Mouse (Mus musculus): ENCODE measurements around the gene Scaf4. TPM values are rescaled to one million over a fixed set of nuclear protein-coding genes. Genes with fewer than 3 reads are reported as not detected.
A peak's percentile ranks its signal among the peaks of the same experiment; 100 is the strongest.
"Not testable (repeated sequence)": the region's sequence is repeated elsewhere in the genome, so short reads cannot be mapped to it uniquely, and the experiment has no call there.

Gene Scaf4
- polyA plus RNA-seq, 1 experiment from 2014 or later = 15.5 TPM

GRCm38 (mm10) chr16:90261791-90262190 lies 22.5 kb downstream of the Scaf4 start:
- Histone ChIP-seq H3K27ac (no peak overlapping the region), H3K9me3 (replicated peaks) (no peaks in the 10 kb centered on the region), H3K27me3 (no peaks in the 10 kb centered on the region), H3K36me3 (peaks cover 30% of the 10 kb centered on the region), H3K4me2 (no peak overlapping the region), H3K9ac (no peak overlapping the region), H3K4me3 (no peak overlapping the region), H3K4me1 (replicated peaks) (peaks cover 17% of the 10 kb centered on the region)
- 95% methylated on average over 2 of the region's 2 CpGs for WGBS
- no peak for ATAC-seq (replicated peaks; ENCODE audit: insufficient number of reproducible peaks, insufficient read depth, low FRiP score, low read depth)

- Histone ChIP-seq H3K27me3 (no peaks in the 10 kb centered on the region), H3K27ac (no peak overlapping the region)
- 53% methylated on average over 4 of the region's 4 CpGs for WGBS
Observed at GRCm38 (mm10) chr16:90260097-90260496, 24.2 kb downstream of the Scaf4 start.

GRCm38 (mm10) chr16:90259623-90260022 lies 24.7 kb downstream of the Scaf4 start:
- H3K4me2 ChIP-seq = no peak overlapping the region
- no peak overlapping the region for H3K9ac ChIP-seq
- H3K9me3 ChIP-seq (replicated peaks) = no peaks in the 10 kb centered on the region
- no peak overlapping the region for H3K27ac ChIP-seq
- no peaks in the 10 kb centered on the region for H3K27me3 ChIP-seq
- ATAC-seq (replicated peaks; ENCODE audit: insufficient number of reproducible peaks, insufficient read depth, low FRiP score, low read depth) = no peak
- no peak overlapping the region for H3K4me3 ChIP-seq
- H3K4me1 ChIP-seq (replicated peaks) = peaks cover 3% of the 10 kb centered on the region
- WGBS = 78% methylated on average over 5 of the region's 5 CpGs
- peaks cover 39% of the 10 kb centered on the region for H3K36me3 ChIP-seq

More at GRCm38 (mm10) chr16:90260097-90260496, 24.2 kb downstream of the Scaf4 start:
- Histone ChIP-seq H3K4me1 (replicated peaks) (peaks cover 5% of the 10 kb centered on the region), H3K4me2 (no peak overlapping the region), H3K36me3 (peaks cover 39% of the 10 kb centered on the region), H3K9ac (no peak overlapping the region), H3K9me3 (replicated peaks) (no peaks in the 10 kb centered on the region), H3K4me3 (no peak overlapping the region)
- ATAC-seq (replicated peaks; ENCODE audit: insufficient number of reproducible peaks, insufficient read depth, low FRiP score, low read depth) = no peak

- Histone ChIP-seq H3K4me3 (no peak overlapping the region), H3K27me3 (no peaks in the 10 kb centered on the region), H3K36me3 (peaks cover 43% of the 10 kb centered on the region), H3K4me1 (replicated peaks) (peaks cover 2% of the 10 kb centered on the region), H3K9ac (no peak overlapping the region), H3K9me3 (replicated peaks) (no peaks in the 10 kb centered on the region), H3K27ac (no peak overlapping the region), H3K4me2 (no peak overlapping the region)
- ATAC-seq (replicated peaks; ENCODE audit: insufficient number of reproducible peaks, insufficient read depth, low FRiP score, low read depth) = no peak
- 86% methylated on average over 7 of the region's 7 CpGs for WGBS
Observed at GRCm38 (mm10) chr16:90258950-90259349, 25.4 kb downstream of the Scaf4 start.

- no peak overlapping the region for H3K4me3 ChIP-seq
- 93% methylated on average over 2 of the region's 2 CpGs for WGBS
- H3K27ac ChIP-seq = no peak overlapping the region
- H3K9ac ChIP-seq = no peak overlapping the region
- H3K27me3 ChIP-seq = no peaks in the 10 kb centered on the region
- ATAC-seq (replicated peaks; ENCODE audit: insufficient number of reproducible peaks, insufficient read depth, low FRiP score, low read depth) = no peak
- H3K4me1 ChIP-seq (replicated peaks) = no peaks in the 10 kb centered on the region
- no peaks in the 10 kb centered on the region for H3K9me3 ChIP-seq (replicated peaks)
- H3K4me2 ChIP-seq = no peak overlapping the region
- peaks cover 70% of the 10 kb centered on the region for H3K36me3 ChIP-seq
Observed at GRCm38 (mm10) chr16:90252521-90252920, 31.8 kb downstream of the Scaf4 start.

- not testable (repeated sequence) for H3K4me3 ChIP-seq; H3K4me2 ChIP-seq; H3K9me3 ChIP-seq (replicated peaks); H3K9ac ChIP-seq; H3K4me1 ChIP-seq (replicated peaks); ATAC-seq (replicated peaks; ENCODE audit: insufficient number of reproducible peaks, insufficient read depth, low FRiP score, low read depth); H3K27me3 ChIP-seq; H3K27ac ChIP-seq
- peaks cover 69% of the 10 kb centered on the region for H3K36me3 ChIP-seq
- WGBS = 89% methylated on average over 3 of the region's 3 CpGs
Observed at GRCm38 (mm10) chr16:90251256-90251655, 33.0 kb downstream of the Scaf4 start.

- no peak for ATAC-seq (replicated peaks; ENCODE audit: insufficient number of reproducible peaks, insufficient read depth, low FRiP score, low read depth)
- H3K4me3 ChIP-seq = no peak overlapping the region
- 89% methylated on average over 7 of the region's 7 CpGs for WGBS
- no peaks in the 10 kb centered on the region for H3K4me1 ChIP-seq (replicated peaks)
- no peaks in the 10 kb centered on the region for H3K9me3 ChIP-seq (replicated peaks)
- no peaks in the 10 kb centered on the region for H3K27me3 ChIP-seq
- no peak overlapping the region for H3K27ac ChIP-seq
- no peak overlapping the region for H3K4me2 ChIP-seq
- peaks cover 73% of the 10 kb centered on the region for H3K36me3 ChIP-seq
- H3K9ac ChIP-seq = no peak overlapping the region
Observed at GRCm38 (mm10) chr16:90250099-90250498, 34.2 kb downstream of the Scaf4 start.

GRCm38 (mm10) chr16:90242426-90243304 lies 41.6 kb downstream of the Scaf4 start:
- ATAC-seq (replicated peaks; ENCODE audit: insufficient number of reproducible peaks, insufficient read depth, low FRiP score, low read depth) = no peak
- H3K4me3 ChIP-seq = no peak overlapping the region
- H3K4me2 ChIP-seq = no peak overlapping the region
- H3K27ac ChIP-seq = no peak overlapping the region
- no peaks in the 10 kb centered on the region for H3K27me3 ChIP-seq
- H3K9ac ChIP-seq = no peak overlapping the region
- no peaks in the 10 kb centered on the region for H3K9me3 ChIP-seq (replicated peaks)
- 0 out of 2 replicates have a peak, but pooled peaks cover 3% of the 10 kb centered on the region for H3K4me1 ChIP-seq (replicated peaks)
- H3K36me3 ChIP-seq = peaks cover 78% of the 10 kb centered on the region
- 72% methylated on average over 17 of the region's 17 CpGs for WGBS

GRCm38 (mm10) chr16:90241875-90242274 lies 42.4 kb downstream of the Scaf4 start:
- no peak overlapping the region for H3K9ac ChIP-seq
- no peak for ATAC-seq (replicated peaks; ENCODE audit: insufficient number of reproducible peaks, insufficient read depth, low FRiP score, low read depth)
- no peak overlapping the region for H3K4me2 ChIP-seq
- 0 out of 2 replicates have a peak, but pooled peaks cover 3% of the 10 kb centered on the region for H3K4me1 ChIP-seq (replicated peaks)
- H3K4me3 ChIP-seq = no peak overlapping the region
- H3K27me3 ChIP-seq = no peaks in the 10 kb centered on the region
- H3K27ac ChIP-seq = no peak overlapping the region
- WGBS = 89% methylated on average over 4 of the region's 4 CpGs
- H3K36me3 ChIP-seq = peaks cover 70% of the 10 kb centered on the region
- no peaks in the 10 kb centered on the region for H3K9me3 ChIP-seq (replicated peaks)

GRCm38 (mm10) chr16:90239128-90239746 lies 45.1 kb downstream of the Scaf4 start:
- no peak for ATAC-seq (replicated peaks; ENCODE audit: insufficient number of reproducible peaks, insufficient read depth, low FRiP score, low read depth)
- H3K36me3 ChIP-seq = peaks cover 50% of the 10 kb centered on the region
- WGBS = 76% methylated on average over 6 of the region's 6 CpGs
- H3K9ac ChIP-seq = no peak overlapping the region
- no peak overlapping the region for H3K4me2 ChIP-seq
- peaks cover 13% of the 10 kb centered on the region for H3K4me1 ChIP-seq (replicated peaks)
- H3K9me3 ChIP-seq (replicated peaks) = no peaks in the 10 kb centered on the region
- no peak overlapping the region for H3K4me3 ChIP-seq
- no peak overlapping the region for H3K27ac ChIP-seq
- no peaks in the 10 kb centered on the region for H3K27me3 ChIP-seq

GRCm38 (mm10) chr16:90235188-90235587 lies 49.1 kb downstream of the Scaf4 start:
- WGBS = 47% methylated on average over 3 of the region's 3 CpGs
- ATAC-seq (replicated peaks; ENCODE audit: insufficient number of reproducible peaks, insufficient read depth, low FRiP score, low read depth) = peak; percentile 27; the same call in 1 of the 2 replicates
- Histone ChIP-seq H3K27me3 (no peaks in the 10 kb centered on the region), H3K9me3 (replicated peaks) (no peaks in the 10 kb centered on the region), H3K4me1 (replicated peaks) (peaks cover 14% of the 10 kb centered on the region), H3K4me3 (no peak overlapping the region), H3K4me2 (no peak overlapping the region), H3K27ac (peak overlapping the region; percentile 31; the same call in 1 of the 2 replicates), H3K9ac (no peak overlapping the region), H3K36me3 (peaks cover 20% of the 10 kb centered on the region)

Data from heart, embryonic 15.5 days (tissue).